Mouse (Mus musculus): ENCODE measurements at regions not wholly inside any gene's neighbourhood (a gene's known extent, or its start where the extent isn't known, plus 50 kb on each side); places are given as distances from the start of the nearest gene placed in this dataset.

- DNase-seq (ENCODE audit: extremely low spot score in 1 of 2, low spot score in 1 of 2), result no peak
Observed at GRCm38 (mm10) chr16:90615791-90616190, 111.4 kb downstream of the Mis18a start.

GRCm38 (mm10) chr16:90614137-90614536 is 113.1 kb downstream of the Mis18a start:
- no peak for DNase-seq (ENCODE audit: extremely low spot score in 1 of 2, low spot score in 1 of 2)

GRCm38 (mm10) chr16:90610097-90610808 is 117.0 kb downstream of the Mis18a start:
- no peak for DNase-seq (ENCODE audit: extremely low spot score in 1 of 2, low spot score in 1 of 2)

GRCm38 (mm10) chr16:90599329-90599870 is 127.8 kb downstream of the Mis18a start:
- DNase-seq (ENCODE audit: extremely low spot score in 1 of 2, low spot score in 1 of 2), result no peak

GRCm38 (mm10) chr16:90598727-90599126 is 128.5 kb downstream of the Mis18a start:
- DNase-seq (ENCODE audit: extremely low spot score in 1 of 2, low spot score in 1 of 2), result no peak

DNA sequence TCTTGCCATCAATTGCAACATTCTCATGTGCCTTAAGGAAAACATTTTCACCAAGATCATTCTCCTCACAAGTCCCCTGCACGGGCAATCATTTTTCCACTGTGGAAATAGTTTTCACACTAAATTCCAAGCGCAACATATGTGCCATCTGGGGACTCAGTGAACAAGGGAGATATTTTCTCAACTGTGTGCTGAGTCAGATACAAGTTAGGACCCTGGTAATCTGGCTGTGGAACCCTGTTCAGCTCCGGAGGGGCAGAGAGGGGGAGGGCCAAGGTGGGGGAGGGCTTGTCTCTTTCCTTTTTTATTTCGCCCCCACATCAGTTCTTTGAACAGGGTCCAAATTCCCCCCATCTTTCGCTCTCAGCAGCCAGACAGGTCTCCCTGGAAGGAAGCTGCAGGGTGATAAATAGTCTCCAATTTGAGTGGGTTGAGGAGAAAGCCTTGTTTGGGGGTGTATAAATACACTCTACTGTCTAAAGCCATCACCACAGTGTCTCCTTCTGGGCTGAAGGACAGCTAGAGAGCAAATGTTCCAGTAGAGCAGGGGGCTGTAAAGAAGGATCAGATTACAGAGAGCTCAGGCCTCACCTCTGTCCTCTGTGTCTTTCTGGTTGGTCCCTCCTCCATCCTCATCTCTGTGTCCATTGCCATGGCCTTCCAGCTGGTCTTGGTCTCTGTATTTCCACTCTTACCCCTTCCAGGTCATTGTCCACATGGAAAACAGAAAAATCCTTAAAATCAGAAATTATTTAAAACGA is 134.3 kb downstream of the Mis18a start:
- no peak for DNase-seq (ENCODE audit: extremely low spot score in 1 of 2, low spot score in 1 of 2)

DNA sequence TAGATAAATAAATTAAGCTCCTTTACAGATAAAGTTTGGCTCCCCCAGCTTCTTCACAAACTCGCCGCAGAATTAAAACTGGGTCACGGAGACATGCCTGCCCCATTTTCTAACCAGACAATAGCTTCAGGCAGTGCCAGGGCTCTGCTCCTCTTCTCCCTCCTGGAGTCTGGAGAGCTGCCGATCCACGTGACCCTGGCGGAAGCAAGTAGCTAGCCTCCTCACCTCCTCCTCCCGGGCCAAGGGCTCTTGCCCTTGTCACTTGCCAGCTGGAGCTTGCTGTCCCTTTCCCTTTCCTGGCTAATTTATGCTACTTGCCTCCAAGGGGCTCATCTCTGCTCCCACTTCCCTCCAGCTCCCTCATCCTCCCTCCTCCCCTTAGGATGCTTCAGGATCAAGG is 142.0 kb downstream of the Mis18a start:
- DNase-seq (ENCODE audit: extremely low spot score in 1 of 2, low spot score in 1 of 2), result no peak

GRCm38 (mm10) chr16:90580411-90580810 is 146.8 kb downstream of the Mis18a start:
- no peak for DNase-seq (ENCODE audit: extremely low spot score in 1 of 2, low spot score in 1 of 2)

- no peak for DNase-seq (ENCODE audit: extremely low spot score in 1 of 2, low spot score in 1 of 2)
Observed at GRCm38 (mm10) chr16:90571107-90571506, 156.1 kb downstream of the Mis18a start.

DNA sequence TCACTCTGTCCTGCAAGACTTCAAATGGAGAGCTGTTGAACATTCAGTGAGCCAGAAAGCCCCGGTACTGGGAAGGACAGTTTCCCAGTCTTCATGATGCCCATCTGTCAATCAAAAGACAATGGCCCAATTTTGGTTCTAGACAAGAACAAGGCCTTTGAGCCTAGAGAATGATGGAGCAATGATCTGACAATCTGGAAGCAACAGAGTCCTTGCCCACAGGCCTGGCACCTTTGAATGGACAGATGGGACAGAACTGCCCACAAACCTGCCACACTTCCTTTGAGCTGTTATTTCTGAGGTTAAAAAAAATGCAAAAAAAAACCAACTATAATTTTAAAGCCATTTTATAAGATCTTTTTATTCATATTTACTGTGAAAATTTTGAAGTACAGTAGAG is 157.4 kb downstream of the Mis18a start:
- DNase-seq (ENCODE audit: extremely low spot score in 1 of 2, low spot score in 1 of 2), result no peak

GRCm38 (mm10) chr16:90565182-90565581 is 162.0 kb downstream of the Mis18a start:
- DNase-seq (ENCODE audit: extremely low spot score in 1 of 2, low spot score in 1 of 2), result no peak

GRCm38 (mm10) chr16:90553120-90553519 is 167.3 kb downstream of the Hunk start:
- DNase-seq (ENCODE audit: extremely low spot score in 1 of 2, low spot score in 1 of 2), result no peak

- no peak for DNase-seq (ENCODE audit: extremely low spot score in 1 of 2, low spot score in 1 of 2)
Observed at GRCm38 (mm10) chr16:90551041-90551440, 165.2 kb downstream of the Hunk start.

DNA sequence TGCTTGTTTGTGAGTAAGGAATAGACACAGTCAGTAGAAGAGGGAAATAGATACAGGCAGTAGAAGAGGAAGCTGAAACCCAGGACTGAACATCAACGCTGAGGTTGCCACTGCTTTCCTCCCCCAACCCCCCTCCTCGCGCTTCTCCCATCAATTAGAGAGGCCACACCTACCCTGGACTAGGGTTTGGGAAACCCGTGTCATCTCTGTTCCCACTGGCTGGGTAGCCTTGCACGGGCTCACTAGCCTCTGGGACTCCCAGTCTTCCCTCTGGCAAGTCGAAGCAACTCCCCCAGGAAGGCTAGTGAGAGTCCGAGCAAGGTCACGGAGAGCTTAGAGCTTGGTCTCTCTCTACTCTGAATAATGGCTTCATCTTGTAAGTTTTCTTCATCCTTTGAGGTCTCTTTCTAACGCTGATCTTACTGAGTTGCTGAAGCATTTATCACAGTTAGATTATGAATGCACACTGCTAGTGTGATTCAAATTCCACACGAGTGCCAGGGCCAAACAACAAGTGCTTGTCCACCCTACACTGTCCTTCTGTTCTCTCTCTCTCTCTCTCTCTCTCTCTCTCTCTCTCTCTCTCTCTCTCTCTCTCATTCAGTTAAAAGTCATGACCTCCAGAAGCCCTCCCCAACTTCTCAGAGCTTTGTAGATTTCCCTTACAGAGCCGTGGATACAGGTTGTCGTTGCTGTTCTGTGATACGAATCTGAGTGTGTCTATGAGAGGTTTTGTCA is 164.4 kb downstream of the Hunk start:
- no peak for DNase-seq (ENCODE audit: extremely low spot score in 1 of 2, low spot score in 1 of 2)
